Mouse (Mus musculus) midbrain, embryonic 15.5 days (tissue): ENCODE measurements at regions not wholly inside any gene's neighbourhood (a gene's known extent, or its start where the extent isn't known, plus 50 kb on each side); places are given as distances from the start of the nearest gene placed in this dataset.
A peak's percentile ranks its signal among the peaks of the same experiment; 100 is the strongest.
"Not testable (repeated sequence)": the region's sequence is repeated elsewhere in the genome, so short reads cannot be mapped to it uniquely, and the experiment has no call there.

Experiments
- ATAC-seq: fragments of 200-750 bp; cut with Nextera tagmentation; replicated peaks from 2 replicates; pipeline ENCODE4 v1.8.0; 2017; ENCODE audit warnings: moderate TSS enrichment
- H3K27ac ChIP-seq: fragments of 300-500 bp; sonication (generic); 2 replicates; pipeline ENCODE4 v1.5.1; 2015; ENCODE audit warnings: mild to moderate bottlenecking, inconsistent platforms
- H3K27me3 ChIP-seq: fragments of 300-500 bp; sonication (generic); replicated peaks from 2 replicates; pipeline ENCODE4 v1.6.1; 2015; ENCODE audit warnings: inconsistent platforms
- H3K36me3 ChIP-seq: fragments of 300-500 bp; sonication (generic); replicated peaks from 2 replicates; pipeline ENCODE4 v1.6.1; 2015; ENCODE audit warnings: inconsistent platforms
- H3K4me1 ChIP-seq: fragments of 300-500 bp; sonication (generic); 2 replicates; pipeline ENCODE4 v1.6.1; 2015; ENCODE audit warnings: inconsistent platforms
- H3K4me2 ChIP-seq: fragments of 300-500 bp; sonication (generic); 2 replicates; pipeline ENCODE4 v1.6.1; 2015; ENCODE audit warnings: inconsistent platforms, mild to moderate bottlenecking, moderate library complexity
- H3K4me3 ChIP-seq: fragments of 300-500 bp; sonication (generic); 2 replicates; pipeline ENCODE4 v1.5.1; 2015; ENCODE audit warnings: mild to moderate bottlenecking, inconsistent platforms
- H3K9ac ChIP-seq: fragments of 300-500 bp; sonication (generic); 2 replicates; pipeline ENCODE4 v1.6.1; 2015; ENCODE audit warnings: mild to moderate bottlenecking, inconsistent platforms
- H3K9me3 ChIP-seq: fragments of 300-500 bp; sonication (generic); 2 replicates; pipeline ENCODE4 v1.6.1; 2016; ENCODE audit warnings: inconsistent platforms
- WGBS: fragments of 180-500 bp; shearing (Covaris S2); methylation state at CpG from one replicate; pipeline ENCODE4 v1.1.7; 2015; ENCODE audit warnings: mixed read lengths; 5-methylcytosine and 5-hydroxymethylcytosine counted together

DNA sequence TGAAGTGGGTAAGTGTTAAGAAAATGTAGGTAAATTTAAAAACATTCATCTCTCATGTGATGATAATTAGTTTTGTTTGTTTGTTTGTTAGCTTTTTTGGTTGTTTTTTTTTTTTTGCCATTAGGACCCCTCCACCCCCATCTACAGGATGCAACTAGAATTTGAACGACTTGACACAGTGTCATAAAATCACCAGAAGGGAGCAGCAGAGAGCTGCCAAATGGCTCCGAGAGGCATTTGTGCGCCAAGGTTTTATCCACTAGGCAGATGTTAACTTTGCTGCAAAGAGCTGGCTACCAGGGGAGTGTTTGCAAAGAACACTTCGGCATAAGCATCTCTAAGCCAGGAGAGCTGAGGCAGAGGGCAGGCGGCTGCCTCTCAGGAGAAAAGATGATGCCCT, 72.7 kb upstream of the Acpp start:
- Histone ChIP-seq H3K9ac (no peak overlapping the region), H3K4me1 (peaks cover 25% of the 10 kb centered on the region), H3K27ac (no peak overlapping the region), H3K27me3 (0 out of 2 replicates have a peak, but pooled peaks cover 6% of the 10 kb centered on the region), H3K4me2 (peak overlapping the region; percentile 66; the same call in 1 of the 2 replicates), H3K9me3 (no peaks in the 10 kb centered on the region), H3K36me3 (no peaks in the 10 kb centered on the region), H3K4me3 (no peak overlapping the region)
- ATAC-seq = no peak
- 4% methylated on average over 5 of the region's 5 CpGs for WGBS

DNA sequence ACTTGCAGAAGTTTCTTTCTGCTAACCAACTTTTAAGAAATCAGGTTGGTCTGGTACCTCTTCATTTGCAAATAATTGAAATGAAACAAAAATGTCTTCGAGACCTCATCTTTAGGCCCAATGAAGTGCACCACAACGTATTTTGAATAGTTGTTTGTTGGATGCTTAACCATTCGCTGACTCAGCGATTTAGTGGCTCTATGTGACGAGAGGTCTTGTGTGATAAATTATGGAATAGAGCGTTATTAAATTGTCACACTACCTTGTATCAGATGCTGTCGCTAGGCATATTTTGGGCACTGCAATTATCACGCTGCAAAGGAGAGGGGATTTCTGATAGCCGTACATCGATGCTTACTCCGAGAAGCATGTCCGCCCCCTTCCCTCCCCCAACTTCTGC, 71.8 kb upstream of the Acpp start:
- WGBS = 23% methylated on average over 12 of the region's 12 CpGs
- Histone ChIP-seq H3K9me3 (no peaks in the 10 kb centered on the region), H3K4me1 (peaks cover 25% of the 10 kb centered on the region), H3K4me3 (peak overlapping the region; percentile 35), H3K27me3 (0 out of 2 replicates have a peak, but pooled peaks cover 6% of the 10 kb centered on the region), H3K36me3 (no peaks in the 10 kb centered on the region), H3K9ac (no peak overlapping the region), H3K4me2 (peak overlapping the region; percentile 66), H3K27ac (no peak overlapping the region)
- ATAC-seq = no peak

DNA sequence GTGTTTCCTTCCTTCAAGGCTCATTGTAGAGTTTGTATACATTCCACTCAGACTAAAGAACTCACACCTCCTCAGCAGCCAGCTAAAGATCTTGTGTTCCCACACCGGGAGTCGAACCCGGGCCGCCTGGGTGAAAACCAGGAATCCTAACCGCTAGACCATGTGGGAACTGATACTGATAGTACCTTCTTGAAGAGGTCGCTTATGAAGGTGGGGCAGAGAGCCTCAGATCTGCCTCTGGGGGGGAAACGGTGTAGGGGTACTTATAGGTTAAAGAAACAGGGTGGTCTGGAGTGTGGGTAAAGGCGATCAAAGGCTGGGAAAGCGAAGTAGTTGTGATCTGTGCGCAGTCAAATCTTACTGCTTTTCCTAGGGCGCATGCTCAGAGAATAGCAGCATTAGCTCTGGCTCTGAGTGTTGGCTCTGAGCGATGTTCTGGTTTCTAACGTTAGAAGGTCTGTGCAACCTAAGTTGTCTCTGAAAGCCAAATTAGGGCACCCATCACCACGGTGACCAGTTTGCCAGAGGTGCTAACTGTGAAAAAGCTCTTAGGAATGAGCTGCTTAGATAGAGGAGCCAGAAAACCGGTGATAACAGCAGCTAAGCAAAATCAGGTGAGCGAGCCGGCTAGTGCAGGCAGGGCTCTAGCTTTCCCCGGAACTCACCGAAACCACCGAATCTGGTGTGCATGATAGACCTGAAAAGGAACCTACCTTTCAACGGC, 71.2 kb upstream of the Acpp start:
- peak overlapping the region; percentile 35 for H3K4me3 ChIP-seq
- 16% methylated on average over 21 of the region's 21 CpGs for WGBS
- H3K9ac ChIP-seq = no peak overlapping the region
- no peaks in the 10 kb centered on the region for H3K9me3 ChIP-seq
- peaks cover 25% of the 10 kb centered on the region for H3K4me1 ChIP-seq
- H3K4me2 ChIP-seq = peak overlapping the region; percentile 66
- peak; percentile 48; the same call in 1 of the 2 replicates for ATAC-seq
- H3K27me3 ChIP-seq = 0 out of 2 replicates have a peak, but pooled peaks cover 6% of the 10 kb centered on the region
- no peaks in the 10 kb centered on the region for H3K36me3 ChIP-seq
- no peak overlapping the region for H3K27ac ChIP-seq

DNA sequence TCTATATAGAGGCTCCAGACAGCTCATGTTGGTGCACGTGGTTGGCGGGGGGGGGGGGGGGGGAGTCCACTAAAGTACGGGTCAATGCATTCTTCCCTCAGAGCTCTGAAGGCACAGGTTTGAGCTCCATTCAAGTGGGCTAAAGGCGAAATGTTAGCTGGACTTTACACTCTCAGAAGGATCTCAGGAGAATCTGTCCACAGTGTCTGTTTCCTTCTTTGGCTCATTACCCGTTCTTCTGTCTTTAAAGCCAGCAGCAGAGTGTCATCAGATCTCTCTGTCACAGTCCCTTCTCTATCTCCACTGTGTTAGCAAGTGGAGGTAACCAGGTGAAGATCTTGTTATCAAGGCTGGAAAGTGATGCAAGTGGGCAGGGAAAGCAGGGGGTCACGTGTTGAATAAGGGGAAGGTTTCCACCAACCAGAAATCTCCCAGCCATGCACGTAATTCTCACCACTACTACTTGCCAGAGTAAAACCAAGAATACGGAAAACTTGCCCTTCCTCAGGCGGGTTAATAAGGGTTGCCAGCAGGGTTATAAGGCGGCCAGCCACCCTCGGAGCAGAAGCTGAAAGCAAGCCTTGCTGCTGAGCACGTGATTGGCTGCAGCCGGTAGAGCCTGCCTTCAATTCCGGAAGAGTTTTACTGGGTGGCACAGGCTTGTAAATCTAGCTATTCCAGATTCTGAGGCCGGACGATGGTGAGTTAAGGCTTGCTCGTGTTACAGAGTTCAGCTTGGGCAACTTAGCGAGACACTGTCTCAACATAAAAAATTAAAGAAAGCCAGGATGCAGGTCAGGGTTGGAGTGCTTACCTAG, 70.2 kb upstream of the Acpp start:
- Histone ChIP-seq H3K4me1 (peaks cover 25% of the 10 kb centered on the region), H3K9ac (peak overlapping the region; percentile 4; the same call in 1 of the 2 replicates), H3K27ac (no peak overlapping the region), H3K4me3 (peak overlapping the region; percentile 35), H3K36me3 (no peaks in the 10 kb centered on the region), H3K27me3 (0 out of 2 replicates have a peak, but pooled peaks cover 6% of the 10 kb centered on the region), H3K9me3 (no peaks in the 10 kb centered on the region), H3K4me2 (peak overlapping the region; percentile 66)
- WGBS = 21% methylated on average over 18 of the region's 18 CpGs
- no peak for ATAC-seq

DNA sequence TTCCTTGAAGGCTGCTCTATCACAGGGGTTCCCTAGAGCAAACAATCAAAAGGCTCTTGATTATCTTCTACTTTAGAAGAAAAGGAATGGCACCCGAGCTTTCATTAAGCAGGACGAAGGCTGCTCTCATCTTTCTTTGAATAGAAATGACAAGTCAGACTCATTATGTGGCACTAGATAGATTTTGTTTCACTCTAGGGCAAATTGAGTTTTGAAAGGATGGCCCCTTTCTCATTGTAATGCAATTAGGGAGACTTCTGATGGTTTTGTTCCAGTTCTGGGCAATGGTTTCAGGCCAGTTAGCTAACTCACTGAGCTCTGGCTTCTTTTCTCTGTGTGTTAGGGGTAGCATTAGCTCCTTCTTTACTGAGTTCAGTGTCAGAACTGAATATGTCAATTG, 69.5 kb upstream of the Acpp start:
- ATAC-seq = no peak
- H3K27me3 ChIP-seq = 0 out of 2 replicates have a peak, but pooled peaks cover 6% of the 10 kb centered on the region
- H3K9me3 ChIP-seq = no peaks in the 10 kb centered on the region
- no peak overlapping the region for H3K27ac ChIP-seq
- H3K4me2 ChIP-seq = no peak overlapping the region
- H3K9ac ChIP-seq = no peak overlapping the region
- H3K4me1 ChIP-seq = peaks cover 25% of the 10 kb centered on the region
- WGBS = 32% methylated on average over 2 of the region's 2 CpGs
- no peaks in the 10 kb centered on the region for H3K36me3 ChIP-seq
- no peak overlapping the region for H3K4me3 ChIP-seq

DNA sequence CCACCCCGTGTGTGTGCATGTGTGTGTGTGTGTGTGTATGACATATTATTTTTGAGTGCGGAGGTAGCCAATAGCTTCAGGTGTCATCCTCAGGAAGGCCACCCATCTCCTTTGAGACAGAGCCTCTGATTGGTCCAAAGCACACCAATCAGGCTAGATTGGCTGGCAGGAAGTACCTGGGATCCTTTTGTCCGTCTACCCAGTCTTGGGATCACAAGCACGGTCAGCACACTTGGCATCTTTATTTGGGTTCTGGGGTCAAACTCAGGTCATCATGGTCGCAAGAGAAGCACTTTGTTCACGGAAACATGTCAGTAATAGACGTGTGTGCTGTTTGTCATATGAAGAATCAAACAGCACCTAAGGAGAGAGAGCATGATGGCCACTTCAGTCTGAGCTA, 68.9 kb upstream of the Acpp start:
- WGBS = 78% methylated on average over 7 of the region's 7 CpGs
- no peak for ATAC-seq
- H3K36me3 ChIP-seq = no peaks in the 10 kb centered on the region

DNA sequence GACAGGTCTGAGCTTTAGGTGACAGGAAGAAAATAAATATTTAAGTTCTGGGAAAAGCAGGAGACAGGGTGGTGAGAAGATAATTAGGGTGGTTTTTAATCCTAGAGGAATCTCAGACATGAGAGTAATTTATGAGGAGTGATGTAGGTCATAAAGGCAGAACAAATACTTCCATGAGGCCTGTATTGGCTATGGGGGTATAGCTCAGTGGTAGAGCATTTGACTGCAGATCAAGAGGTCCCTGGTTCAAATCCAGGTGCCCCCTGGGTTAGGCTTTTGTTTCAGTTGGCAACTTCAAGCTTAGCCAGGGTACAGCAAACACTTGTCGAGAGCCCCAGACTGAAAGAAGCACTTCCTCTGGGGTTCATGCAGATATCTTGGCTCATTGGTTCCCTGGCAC, 66.3 kb upstream of the Acpp start:
- Histone ChIP-seq H3K4me2 (no peak overlapping the region), H3K27me3 (0 out of 2 replicates have a peak, but pooled peaks cover 6% of the 10 kb centered on the region), H3K4me1 (peaks cover 14% of the 10 kb centered on the region; the same call in 1 of the 2 replicates), H3K9me3 (no peaks in the 10 kb centered on the region), H3K27ac (no peak overlapping the region), H3K9ac (no peak overlapping the region), H3K4me3 (no peak overlapping the region), H3K36me3 (no peaks in the 10 kb centered on the region)
- WGBS = 60% methylated on average over 1 of the region's 1 CpGs
- no peak for ATAC-seq

More for the DNA sequence above, 68.9 kb upstream of the Acpp start:
- Histone ChIP-seq H3K9me3 (no peaks in the 10 kb centered on the region), H3K4me1 (peaks cover 25% of the 10 kb centered on the region), H3K27ac (no peak overlapping the region), H3K4me3 (no peak overlapping the region), H3K4me2 (no peak overlapping the region), H3K27me3 (0 out of 2 replicates have a peak, but pooled peaks cover 6% of the 10 kb centered on the region), H3K9ac (no peak overlapping the region)

DNA sequence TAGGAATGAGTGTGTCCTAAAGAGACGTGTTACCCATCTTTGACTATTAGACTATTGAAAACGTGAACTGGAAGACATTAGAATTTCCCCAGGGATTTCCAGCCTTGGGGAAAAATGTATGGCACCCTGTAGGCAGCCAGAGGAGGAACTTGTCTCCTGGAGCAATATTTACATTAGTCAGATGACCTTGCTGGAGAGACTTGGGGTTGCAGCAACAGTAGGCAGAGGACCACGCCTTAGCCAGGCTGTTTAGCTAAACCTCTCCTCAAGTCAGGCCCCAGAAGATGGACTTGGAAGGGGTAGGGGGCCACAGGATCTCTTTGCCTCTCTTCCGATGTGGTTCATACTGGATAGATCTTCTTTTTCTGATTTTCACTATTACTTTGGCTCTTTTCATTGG, 64.1 kb upstream of the Acpp start:
- Histone ChIP-seq H3K27ac (no peak overlapping the region), H3K4me2 (no peak overlapping the region), H3K9me3 (no peaks in the 10 kb centered on the region), H3K36me3 (no peaks in the 10 kb centered on the region), H3K4me1 (no peaks in the 10 kb centered on the region), H3K9ac (no peak overlapping the region), H3K4me3 (no peak overlapping the region), H3K27me3 (no peaks in the 10 kb centered on the region)
- ATAC-seq = no peak
- WGBS = 80% methylated on average over 4 of the region's 4 CpGs

DNA sequence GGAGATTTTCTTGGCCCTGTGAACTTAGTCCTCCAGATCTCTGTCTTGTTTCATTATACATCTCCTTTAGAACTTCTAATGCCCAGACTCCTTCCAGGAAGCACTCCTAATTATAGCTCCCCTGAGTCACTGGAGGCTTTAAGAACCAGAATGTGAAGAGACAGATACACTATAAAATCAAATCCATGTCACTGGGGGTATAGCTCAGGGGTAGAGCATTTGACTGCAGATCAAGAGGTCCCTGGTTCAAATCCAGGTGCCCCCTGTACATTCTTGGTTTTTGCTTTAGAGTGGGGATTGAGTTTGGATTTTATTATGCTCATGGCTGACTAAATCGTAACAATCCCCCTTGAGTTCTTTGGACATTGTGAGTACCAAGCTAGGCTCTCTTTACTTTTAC, 62.4 kb upstream of the Acpp start:
- 84% methylated on average over 1 of the region's 1 CpGs for WGBS
- ATAC-seq = no peak
- H3K36me3 ChIP-seq = no peaks in the 10 kb centered on the region

DNA sequence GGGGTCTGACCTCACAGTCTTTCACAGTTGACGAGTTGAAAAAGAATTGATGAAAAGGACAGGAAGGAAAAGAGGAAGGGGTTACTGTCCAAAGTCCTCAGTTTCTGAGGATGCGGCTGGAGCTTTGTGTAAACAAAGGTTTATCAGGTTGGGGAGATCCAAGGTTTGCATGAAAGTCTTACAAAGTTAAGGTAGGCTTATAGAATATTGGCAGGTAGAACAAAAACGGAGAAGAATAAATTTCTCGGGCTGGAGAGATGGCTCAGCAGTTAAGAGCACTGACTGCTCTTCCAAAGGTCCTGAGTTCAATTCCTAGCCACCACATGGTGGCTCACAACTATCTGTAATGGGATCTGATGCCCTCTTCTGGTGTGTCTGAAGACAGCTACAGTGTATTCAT, 60.9 kb upstream of the Acpp start:
- 77% methylated on average over 4 of the region's 4 CpGs for WGBS
- ATAC-seq, H3K9me3 ChIP-seq, H3K9ac ChIP-seq, H3K4me2 ChIP-seq, H3K27me3 ChIP-seq, H3K4me3 ChIP-seq, H3K4me1 ChIP-seq, H3K27ac ChIP-seq, H3K36me3 ChIP-seq: not testable (repeated sequence)

More for the DNA sequence above, 62.4 kb upstream of the Acpp start:
- Histone ChIP-seq H3K27me3 (no peaks in the 10 kb centered on the region), H3K9ac (no peak overlapping the region), H3K4me3 (no peak overlapping the region), H3K27ac (no peak overlapping the region), H3K4me2 (no peak overlapping the region), H3K4me1 (no peaks in the 10 kb centered on the region), H3K9me3 (no peaks in the 10 kb centered on the region)

DNA sequence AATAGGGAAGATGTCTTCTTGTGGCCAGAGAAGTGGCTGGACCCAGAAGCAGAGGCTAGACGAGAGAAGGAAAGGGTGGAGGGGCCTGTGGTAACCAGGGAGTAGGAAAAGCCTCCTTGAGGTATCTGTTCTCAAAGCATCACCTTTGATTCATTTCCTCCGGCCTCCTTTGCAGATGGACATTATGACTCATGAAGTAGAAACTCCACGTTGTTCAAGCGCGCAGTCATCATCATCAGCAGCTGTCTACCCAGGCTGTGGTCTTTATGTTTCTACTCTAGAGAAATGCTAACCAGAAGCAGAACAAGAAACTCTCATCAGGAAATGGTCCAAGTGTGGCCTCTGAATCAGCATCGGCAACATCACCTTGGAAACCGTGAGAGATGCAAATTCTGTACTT, 50.3 kb upstream of the Acpp start:
- Histone ChIP-seq H3K4me1 (no peaks in the 10 kb centered on the region), H3K27me3 (no peaks in the 10 kb centered on the region), H3K9ac (no peak overlapping the region), H3K4me3 (no peak overlapping the region), H3K4me2 (no peak overlapping the region), H3K27ac (no peak overlapping the region), H3K36me3 (no peaks in the 10 kb centered on the region), H3K9me3 (no peaks in the 10 kb centered on the region)
- WGBS = 91% methylated on average over 7 of the region's 7 CpGs
- ATAC-seq = no peak
